23 mouse cellular contexts compared by ENCODE assay signal in the genomic region with DNA sequence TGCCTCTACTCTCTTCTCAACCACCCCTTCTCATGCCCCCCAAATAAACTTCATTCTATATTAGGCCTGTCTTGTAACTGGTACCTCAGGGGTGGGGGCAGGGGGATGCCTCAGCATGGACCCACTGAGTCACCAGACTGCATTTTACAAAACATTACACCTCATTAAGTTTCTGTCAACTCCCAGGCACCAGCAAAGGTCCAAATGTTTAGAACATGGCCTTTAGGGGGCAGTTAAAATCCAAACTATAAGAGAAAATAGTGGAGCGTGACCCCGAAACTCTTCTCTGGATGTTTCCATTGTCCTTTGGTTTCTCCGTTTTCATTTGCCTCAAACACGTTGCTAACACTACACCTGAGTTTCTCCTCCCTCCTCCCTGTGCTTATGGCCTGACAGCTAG. TPM values are rescaled to one million over a fixed set of nuclear protein-coding genes. Genes with fewer than 3 reads are reported as not detected.
"Had no signal": no experiment of that assay in that cellular context is flagged by ENCODE, and none has a peak within 500 bp of the region (broad histone marks: within the 10 kb centered on the region; RNA-seq: fewer than 3 reads in every experiment).

No protein-coding gene starts in this region.

- H3K4me3 ChIP-seq: lung, embryonic 15.5 days; megakaryocyte, embryonic 14.5 days; midbrain, embryonic 13.5 days; midbrain, embryonic 15.5 days; neural tube, embryonic 12.5 days; stomach, embryonic 15.5 days had no signal

- ATAC-seq: lung, postnatal 0 days; midbrain, embryonic 13.5 days; midbrain, embryonic 15.5 days had no signal

- H3K27ac ChIP-seq: lung, embryonic 15.5 days; macrophage; midbrain, embryonic 13.5 days; midbrain, embryonic 15.5 days; neural tube, embryonic 12.5 days; stomach, embryonic 15.5 days; stomach, postnatal 0 days had no signal

- H3K36me3 ChIP-seq: lung, embryonic 15.5 days; midbrain, embryonic 13.5 days; midbrain, embryonic 15.5 days; neural tube, embryonic 12.5 days; stomach, embryonic 15.5 days had no signal

- DNase-seq: lung, postnatal 14 days; lung, postnatal 36 days; right cerebral cortex, postnatal 14 days; thymus, adult 2 months; thymus, postnatal 25 days; thymus, postnatal 4 days had no signal

- H3K27me3 ChIP-seq: lung, embryonic 15.5 days; megakaryocyte, embryonic 14.5 days; midbrain, embryonic 13.5 days; midbrain, embryonic 15.5 days; neural tube, embryonic 12.5 days; stomach, embryonic 15.5 days had no signal

- H3K4me1 ChIP-seq: lung, embryonic 15.5 days; midbrain, embryonic 13.5 days; midbrain, embryonic 15.5 days; neural tube, embryonic 12.5 days; stomach, embryonic 15.5 days had no signal

- H3K9me3 ChIP-seq: lung, embryonic 15.5 days; megakaryocyte, embryonic 14.5 days; midbrain, embryonic 13.5 days; midbrain, embryonic 15.5 days; neural tube, embryonic 12.5 days; stomach, embryonic 15.5 days had no signal

- H3K4me2 ChIP-seq: lung, embryonic 15.5 days; midbrain, embryonic 11.5 days; midbrain, embryonic 13.5 days; midbrain, embryonic 15.5 days; neural tube, embryonic 12.5 days; stomach, embryonic 15.5 days had no signal

- H3K9ac ChIP-seq: lung, embryonic 15.5 days; midbrain, embryonic 13.5 days; midbrain, embryonic 15.5 days; neural tube, embryonic 12.5 days; stomach, embryonic 15.5 days had no signal

RNA-seq across cellular contexts. Expression of a gene that starts 1.8 kb away (rescaled TPM):
- total RNA-seq: megakaryocyte progenitor cell, adult 5-6 weeks; midbrain, postnatal 0 days; monocyte, adult 5-6 weeks; neutrophil, adult 5-6 weeks had no signal
- polyA plus RNA-seq: lung, embryonic 15.5 days; lung, postnatal 0 days; midbrain, embryonic 11.5 days; midbrain, embryonic 13.5 days; midbrain, embryonic 15.5 days; midbrain, postnatal 0 days; neural tube, embryonic 12.5 days; neural tube, embryonic 14.5 days; spleen, adult 2 months; stomach, embryonic 15.5 days; thymus, adult 2 months; urinary bladder, adult 2 months had no signal
